In the genomic region with DNA sequence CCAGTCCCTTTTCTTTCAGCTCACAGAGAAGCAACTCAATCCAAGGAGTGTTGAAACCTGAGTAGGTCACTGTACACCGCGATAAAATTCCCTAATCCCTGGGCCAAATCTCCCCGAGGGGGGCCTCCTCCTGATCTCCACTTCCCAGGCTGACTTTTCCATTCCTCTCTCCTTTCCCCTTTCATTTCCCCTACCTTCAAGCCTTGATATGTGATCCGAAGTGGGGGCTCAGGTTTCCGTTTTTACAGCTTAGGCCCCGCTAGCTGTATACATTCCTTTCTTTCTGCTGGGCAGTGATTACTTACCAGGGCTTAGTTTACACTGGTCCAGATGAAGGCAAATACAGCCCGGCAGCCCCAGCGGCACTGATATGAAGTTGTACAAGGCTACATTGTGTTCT, we compare ENCODE assay signal across 8 mouse cellular contexts. TPM values are rescaled to one million over a fixed set of nuclear protein-coding genes. Genes with fewer than 3 reads are reported as not detected.
DNase-seq lines count a peak whose midpoint lies in the region; ATAC-seq and TF ChIP-seq lines count a peak whose summit lies in the region.
"Had no signal": no experiment of that assay in that cellular context is flagged by ENCODE, and none has a peak within 500 bp of the region (broad histone marks: within the 10 kb centered on the region; RNA-seq: fewer than 3 reads in every experiment).

No protein-coding gene starts in this region.

- no peaks in the 10 kb centered on the region for H3K36me3 ChIP-seq in heart, embryonic 14.5 days (ENCODE audit: control insufficient read depth, insufficient read depth, low read length)
- no peaks in the 10 kb centered on the region for H3K36me3 ChIP-seq in midbrain, embryonic 11.5 days (ENCODE audit: control insufficient read depth, insufficient read depth, low read length)

- DNase-seq in NIH3T3 (ENCODE audit: low read depth) = peak; percentile 18
- DNase-seq in midbrain, embryonic 11.5 days (ENCODE audit: low spot score, missing footprints) = peak; percentile 89
- DNase-seq in liver = no peak
- DNase-seq in lung, postnatal 4 days = no peak
- no peak for DNase-seq in kidney, adult 8-10 months
- DNase-seq: kidney, adult 18-20 months had no signal

- H3K27me3 ChIP-seq in heart, embryonic 14.5 days (ENCODE audit: control insufficient read depth, insufficient read depth, low read length) = peaks cover 11% of the 10 kb centered on the region
- H3K27me3 ChIP-seq in midbrain, embryonic 11.5 days (ENCODE audit: control insufficient read depth, insufficient read depth, low read length) = peaks cover 8% of the 10 kb centered on the region

- TF ChIP-seq POLR2A in cortical plate, adult 2 months (IDR thresholded peaks at IDR 0.05; ENCODE audit: extremely low read depth, insufficient read depth, low read length) = no peak

- peak overlapping the region; percentile 30 for H3K4me3 ChIP-seq in cortical plate, adult 2 months (ENCODE audit: insufficient read depth, low read length)
- peak overlapping the region; percentile 2 to 10; a peak in 2 of 4 replicates for H3K4me3 ChIP-seq in heart, embryonic 14.5 days (ENCODE audit: control insufficient read depth in 1 of 2, insufficient read depth in 1 of 2, low read depth in 1 of 2, low read length in 2 of 2)
- H3K4me3 ChIP-seq in midbrain, embryonic 11.5 days (ENCODE audit: low read depth, low read length) = peak overlapping the region; percentile 20; the same call in 1 of the 2 replicates

- H3K4me2 ChIP-seq in heart, embryonic 14.5 days (ENCODE audit: low read length) = peak overlapping the region; percentile 94
- H3K4me2 ChIP-seq in midbrain, embryonic 11.5 days = peak overlapping the region; percentile 42

- ATAC-seq in heart, embryonic 14.5 days (ENCODE audit: insufficient number of reproducible peaks, insufficient read depth, low FRiP score, low read depth) = no peak
- ATAC-seq in midbrain, embryonic 11.5 days (ENCODE audit: low FRiP score) = no peak

- no peak overlapping the region for H3K27ac ChIP-seq in cortical plate, adult 2 months (ENCODE audit: insufficient read depth, low read length)
- H3K27ac ChIP-seq in heart, embryonic 14.5 days (replicated peaks in 1 of 2; ENCODE audit: control insufficient read depth in 1 of 2, insufficient read depth in 1 of 2, low read depth in 2 of 2, low read length in 2 of 2) = peak overlapping the region; percentile 63 to 70
- H3K27ac ChIP-seq in midbrain, embryonic 11.5 days (ENCODE audit: low read depth, low read length) = no peak overlapping the region

- H3K4me1 ChIP-seq in cortical plate, adult 2 months (ENCODE audit: control insufficient read depth, insufficient read depth, low read length) = peaks cover 3% of the 10 kb centered on the region
- peaks cover 6 to 19% of the 10 kb centered on the region in 2 experiments for H3K4me1 ChIP-seq in heart, embryonic 14.5 days (ENCODE audit: control insufficient read depth in 2 of 2, insufficient read depth in 2 of 2, low read length in 2 of 2)
- H3K4me1 ChIP-seq in midbrain, embryonic 11.5 days (ENCODE audit: control insufficient read depth, insufficient read depth, low read length) = peaks cover 14% of the 10 kb centered on the region

- H3K9ac ChIP-seq in heart, embryonic 14.5 days (ENCODE audit: low read length) = peak overlapping the region; percentile 42
- H3K9ac ChIP-seq in midbrain, embryonic 11.5 days (ENCODE audit: low read length) = 0 out of 2 replicates have a peak overlapping the region, but pooled peaks have one; percentile 28

- no peaks in the 10 kb centered on the region for H3K9me3 ChIP-seq in heart, embryonic 14.5 days (ENCODE audit: control insufficient read depth, low read length)
- no peaks in the 10 kb centered on the region for H3K9me3 ChIP-seq in midbrain, embryonic 11.5 days (ENCODE audit: control insufficient read depth, low read length)

- no peak for TF ChIP-seq CTCF in cortical plate, adult 2 months (IDR thresholded peaks at IDR 0.05; ENCODE audit: extremely low read depth, insufficient read depth, low read length)

- 2% methylated on average over 8 of the region's 8 CpGs for WGBS in heart, embryonic 14.5 days
- 2% methylated on average over 8 of the region's 8 CpGs for WGBS in midbrain, embryonic 11.5 days

RNA-seq across cellular contexts. Expression of gene Sobp, which starts 3.2 kb away (rescaled TPM):
- 21.9 and 24.3 TPM in 2 replicates for polyA plus RNA-seq in cortical plate, adult 2 months (2012; rRNA removed)
- polyA plus RNA-seq in heart, embryonic 14.5 days (2014; fragmentation: Nextera tagmentation; extraction: Ambion mirVana) = 2.4 and 3.0 TPM in 2 replicates
- polyA plus RNA-seq in midbrain, embryonic 11.5 days (2014; fragmentation: Nextera tagmentation; extraction: Ambion mirVana) = 5.7 and 5.8 TPM in 2 replicates

RNA-seq across cellular contexts. Expression of gene 9030612E09Rik, which starts 3.4 kb away (rescaled TPM):
- polyA plus RNA-seq in cortical plate, adult 2 months (2012; rRNA removed) = 3.7 and 4.0 TPM in 2 replicates
- 0.49 and 0.55 TPM in 2 replicates for polyA plus RNA-seq in heart, embryonic 14.5 days (2014; fragmentation: Nextera tagmentation; extraction: Ambion mirVana)
- polyA plus RNA-seq in midbrain, embryonic 11.5 days (2014; fragmentation: Nextera tagmentation; extraction: Ambion mirVana) = 0.92 and 1.5 TPM in 2 replicates

RNA-seq across cellular contexts. Expression of gene Pdss2, which starts 50.2 kb away (rescaled TPM):
- polyA plus RNA-seq in cortical plate, adult 2 months (2012; rRNA removed) = 12.1 and 14.0 TPM in 2 replicates
- polyA plus RNA-seq in heart, embryonic 14.5 days (2014; fragmentation: Nextera tagmentation; extraction: Ambion mirVana) = 10.7 and 11.1 TPM in 2 replicates
- 14.7 and 16.6 TPM in 2 replicates for polyA plus RNA-seq in midbrain, embryonic 11.5 days (2014; fragmentation: Nextera tagmentation; extraction: Ambion mirVana)

Comparison
In these comparisons a context has a peak if more than half of its experiments do, and no peak if none do; other contexts are left out.
1. DNase-seq: peak in NIH3T3 (single experiment) and midbrain, embryonic 11.5 days (single experiment); none in liver (single experiment), lung, postnatal 4 days (0 of 2) and kidney, adult 8-10 months (0 of 2).
2. H3K27ac ChIP-seq: peak in heart, embryonic 14.5 days (2 of 2); none in cortical plate, adult 2 months (single experiment) and midbrain, embryonic 11.5 days (single experiment).
3. Peak in every context shown above with its lines, with median percentiles within 50 percentile points of each other: H3K4me3 ChIP-seq.